In genomic region chr14:67550462-67551185, GRCm38 (mm10) we compare ENCODE assay signal across 14 mouse cellular contexts.
DNase-seq lines count a peak whose midpoint lies in the region; ATAC-seq lines count a peak whose summit lies in the region.
"Had no signal": no experiment of that assay in that cellular context is flagged by ENCODE, and none has a peak within 500 bp of the region (broad histone marks: within the 10 kb centered on the region; RNA-seq: fewer than 3 reads in every experiment).

No protein-coding gene starts in this region.

- 32% methylated on average over 6 of the region's 6 CpGs for WGBS in hindbrain, embryonic 13.5 days
- WGBS in midbrain, embryonic 15.5 days, result 36% methylated on average over 6 of the region's 6 CpGs

- H3K36me3 ChIP-seq in hindbrain, embryonic 13.5 days, result no peaks in the 10 kb centered on the region
- no peaks in the 10 kb centered on the region for H3K36me3 ChIP-seq in midbrain, embryonic 15.5 days (replicated peaks)
- H3K36me3 ChIP-seq: heart, embryonic 13.5 days; liver, embryonic 13.5 days had no signal

- H3K27ac ChIP-seq in hindbrain, embryonic 13.5 days, result peak overlapping the region; percentile 87
- peak overlapping the region; percentile 64 for H3K27ac ChIP-seq in midbrain, embryonic 15.5 days
- H3K27ac ChIP-seq: heart, embryonic 13.5 days; liver, embryonic 13.5 days had no signal

- no peak overlapping the region for H3K4me2 ChIP-seq in hindbrain, embryonic 13.5 days
- H3K4me2 ChIP-seq in midbrain, embryonic 15.5 days, result no peak overlapping the region
- H3K4me2 ChIP-seq: heart, embryonic 13.5 days; liver, embryonic 13.5 days had no signal

- no peaks in the 10 kb centered on the region; the same call in 1 of the 2 replicates for H3K9me3 ChIP-seq in hindbrain, embryonic 13.5 days
- H3K9me3 ChIP-seq in midbrain, embryonic 15.5 days, result no peaks in the 10 kb centered on the region
- H3K9me3 ChIP-seq: liver, embryonic 13.5 days had no signal

- peaks cover 20% of the 10 kb centered on the region for H3K4me1 ChIP-seq in hindbrain, embryonic 13.5 days (replicated peaks)
- H3K4me1 ChIP-seq in midbrain, embryonic 15.5 days, result peaks cover 13% of the 10 kb centered on the region
- H3K4me1 ChIP-seq: heart, embryonic 13.5 days; liver, embryonic 13.5 days had no signal

- H3K9ac ChIP-seq in hindbrain, embryonic 13.5 days, result no peak overlapping the region
- no peak overlapping the region for H3K9ac ChIP-seq in midbrain, embryonic 15.5 days
- H3K9ac ChIP-seq: heart, embryonic 13.5 days; liver, embryonic 13.5 days had no signal

- ATAC-seq in hindbrain, embryonic 13.5 days (ENCODE audit: low FRiP score), result peak; percentile 76
- peak; percentile 81 for ATAC-seq in midbrain, embryonic 15.5 days (replicated peaks)
- ATAC-seq in megakaryocyte-erythroid progenitor cell, adult 5-6 weeks (replicated peaks; ENCODE audit: low FRiP score, low TSS enrichment, poor library complexity, severe bottlenecking), result no peak
- ATAC-seq: inflammation-experienced regulatory T-cells, adult 6 months had no signal

- H3K4me3 ChIP-seq in hindbrain, embryonic 13.5 days, result no peak overlapping the region
- H3K4me3 ChIP-seq in midbrain, embryonic 15.5 days, result no peak overlapping the region
- H3K4me3 ChIP-seq: heart, embryonic 13.5 days; liver, embryonic 13.5 days had no signal

- H3K27me3 ChIP-seq in hindbrain, embryonic 13.5 days, result peaks cover 5% of the 10 kb centered on the region; the same call in 1 of the 2 replicates
- no peaks in the 10 kb centered on the region for H3K27me3 ChIP-seq in midbrain, embryonic 15.5 days (replicated peaks)
- H3K27me3 ChIP-seq: heart, embryonic 13.5 days; liver, embryonic 13.5 days had no signal

- peak; percentile 34 for DNase-seq in adrenal gland, adult 8-10 months
- DNase-seq in adrenal gland, adult 18-20 months (ENCODE audit: low spot score in 2 of 2), result no peak
- DNase-seq in R1 (ENCODE audit: low read depth, low spot score), result peak; percentile 5
- no peak for DNase-seq in lung, postnatal 4 days
- no peak for DNase-seq in kidney, postnatal 25 days
- DNase-seq: gastrocnemius, postnatal 14 days; liver, embryonic 13.5 days; lung, postnatal 36 days; right cerebral cortex, postnatal 25 days had no signal

Comparison
In these comparisons a context has a peak if more than half of its experiments do, and no peak if none do; other contexts are left out.
1. DNase-seq: peak in adrenal gland, adult 8-10 months (single experiment) and R1 (single experiment); none in adrenal gland, adult 18-20 months (0 of 2), lung, postnatal 4 days (0 of 2) and kidney, postnatal 25 days (0 of 2).